Mouse (Mus musculus): ENCODE data around the gene Tldc2.

Gene Tldc2

GRCm38 (mm10) chr2:157060557-157061305 lies 26.1 kb upstream of the Tldc2 start:
- no peak for DNase-seq (ENCODE audit: low read depth, low spot score)

DNA sequence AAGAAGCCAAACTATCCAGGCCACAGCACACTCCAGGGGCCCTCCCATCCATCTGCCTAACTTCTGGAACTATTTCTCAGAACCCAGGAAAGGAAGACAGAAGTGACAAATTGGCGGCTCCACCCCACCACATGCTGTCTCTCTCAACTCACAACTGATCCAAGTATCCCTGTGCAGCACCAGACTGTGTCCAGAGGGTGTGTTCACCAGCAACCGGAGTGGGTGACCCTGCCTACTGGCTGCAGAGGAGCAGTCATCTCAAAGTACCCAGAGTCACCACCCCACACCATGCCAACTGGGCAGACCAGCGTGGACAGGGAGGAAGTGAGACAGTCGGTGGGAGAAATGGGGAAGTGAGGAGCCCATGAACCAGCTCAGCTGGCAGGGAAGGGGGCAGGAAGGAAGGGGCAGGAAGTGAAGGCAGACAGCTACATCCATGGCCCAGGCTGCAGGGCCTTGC lies 23.6 kb upstream of the Tldc2 start:
- DNase-seq (ENCODE audit: low read depth, low spot score) = peak; percentile 20

DNA sequence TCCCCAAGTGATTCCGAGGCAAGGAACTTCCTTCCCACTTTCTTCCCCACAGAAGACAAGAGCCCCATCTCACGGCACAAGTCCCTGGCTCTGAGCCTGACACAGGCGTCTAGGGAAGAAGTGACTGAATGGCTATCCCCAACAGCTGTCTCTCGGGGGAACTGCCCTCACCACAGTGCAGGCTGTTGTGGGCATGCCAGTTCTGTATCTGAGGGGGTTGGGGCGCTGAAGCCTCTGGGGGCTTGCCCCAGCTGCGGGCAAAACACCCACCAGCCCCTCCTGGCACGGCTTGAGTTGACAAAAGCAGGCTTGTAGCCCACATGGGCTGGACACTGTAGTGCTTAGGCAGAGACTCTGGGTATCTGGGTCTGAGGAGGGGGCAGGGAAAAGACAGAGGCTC lies 22.7 kb upstream of the Tldc2 start:
- no peak for DNase-seq (ENCODE audit: low read depth, low spot score)

GRCm38 (mm10) chr2:157064978-157065878 lies 21.6 kb upstream of the Tldc2 start:
- DNase-seq (ENCODE audit: low read depth, low spot score) = no peak

DNA sequence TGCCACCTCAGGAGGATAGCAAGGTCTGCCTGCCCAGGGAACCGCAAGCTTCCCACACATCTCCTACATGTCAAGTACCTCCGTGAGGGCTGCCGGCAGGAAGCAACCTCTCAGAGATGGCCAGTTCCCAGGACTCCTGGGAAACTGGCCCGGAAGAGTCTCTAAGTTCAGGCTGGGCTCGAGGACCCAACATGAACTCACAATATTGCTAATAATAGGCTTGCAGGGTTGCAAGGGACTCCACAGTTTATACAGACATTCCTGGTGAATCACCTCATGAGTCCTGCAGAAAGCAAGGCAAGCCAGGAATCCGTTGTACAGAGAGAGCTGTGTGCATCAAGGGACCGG lies 21.0 kb upstream of the Tldc2 start:
- peak; percentile 76 for DNase-seq (ENCODE audit: low read depth, low spot score)

DNA sequence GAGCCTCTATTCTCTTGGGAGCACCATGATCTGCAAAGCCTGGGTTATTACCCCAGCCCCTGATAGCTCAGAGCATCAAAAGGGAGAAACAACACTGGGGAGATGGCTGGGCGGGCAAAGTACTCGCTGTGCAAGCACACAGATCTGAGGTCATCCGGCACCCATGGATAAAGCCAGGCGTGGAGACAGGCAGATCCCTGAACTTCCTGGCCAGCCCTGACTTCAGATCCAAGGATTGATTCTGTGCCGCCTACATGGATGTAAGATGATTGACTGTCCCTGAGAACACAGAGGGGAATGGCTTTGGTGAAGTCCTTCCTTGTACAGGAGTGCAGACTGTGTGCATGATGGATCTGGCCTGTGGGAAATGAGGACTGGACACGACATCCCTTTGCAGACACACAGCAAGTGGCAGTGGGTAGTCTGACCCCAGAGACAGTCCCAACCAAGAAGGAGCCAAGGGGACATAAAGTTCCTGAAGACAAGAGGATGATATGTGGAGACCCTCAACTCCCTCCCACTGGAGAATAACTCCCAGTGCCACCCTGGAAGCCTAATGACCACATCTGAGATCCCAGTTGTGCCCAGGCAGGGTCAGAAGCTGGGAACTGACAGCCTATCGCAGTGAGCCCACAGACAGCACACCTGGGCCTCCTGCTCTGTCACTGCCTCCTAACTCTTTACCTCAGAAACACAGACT lies 20.0 kb upstream of the Tldc2 start:
- DNase-seq (ENCODE audit: low read depth, low spot score) = no peak

DNA sequence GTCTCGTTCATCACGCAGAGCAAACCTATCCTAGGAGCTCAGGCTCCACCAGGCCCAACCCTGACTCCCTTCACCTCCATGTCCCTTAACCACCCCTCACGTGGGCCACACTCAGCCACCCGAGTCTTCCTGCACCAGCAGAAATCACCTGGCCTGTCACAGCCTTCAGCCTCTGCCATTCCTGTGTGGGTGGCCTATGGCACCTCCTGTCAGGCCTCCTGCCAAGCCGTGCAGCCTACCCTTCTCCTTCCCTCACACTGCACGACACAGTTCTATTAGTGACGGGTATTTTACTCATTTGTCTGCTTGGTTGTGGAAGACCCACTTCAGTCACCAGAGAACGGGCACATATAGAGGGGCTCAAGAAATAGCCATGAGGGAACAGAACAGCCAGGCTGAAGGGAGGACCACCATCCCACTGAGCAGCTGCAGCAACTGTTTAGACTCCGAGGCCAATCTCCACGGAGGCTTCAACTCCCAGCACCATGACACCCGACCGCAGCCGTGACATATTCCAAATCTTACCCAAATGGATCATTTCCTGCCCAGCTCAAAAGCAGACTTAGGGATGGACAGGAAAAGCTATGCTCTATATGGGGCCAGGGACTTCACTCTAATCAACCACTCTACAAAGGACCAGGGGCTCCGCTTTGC lies 18.0 kb upstream of the Tldc2 start:
- no peak for DNase-seq (ENCODE audit: low read depth, low spot score)

DNA sequence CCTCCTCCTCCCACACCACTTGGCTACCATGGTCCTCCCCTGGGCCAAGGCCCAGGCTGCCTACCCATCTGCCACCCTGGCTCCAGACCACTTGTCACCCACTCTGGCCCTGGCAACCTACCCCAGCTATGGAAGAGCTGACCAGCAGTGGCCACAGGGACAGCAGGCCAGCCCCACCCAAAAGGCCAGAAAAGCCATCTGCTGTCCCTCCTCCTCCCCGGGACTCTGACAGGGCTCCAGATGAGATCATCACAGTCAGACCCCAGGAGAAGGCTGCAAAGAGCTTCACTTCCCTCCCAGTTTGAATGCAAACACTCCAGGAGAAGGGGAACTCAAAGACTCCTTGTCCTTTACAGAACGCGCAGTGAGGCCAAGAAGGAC lies 17.5 kb upstream of the Tldc2 start:
- peak; percentile 33 for DNase-seq (ENCODE audit: low read depth, low spot score)

GRCm38 (mm10) chr2:157069755-157070315 lies 17.0 kb upstream of the Tldc2 start:
- peak; percentile 43 for DNase-seq (ENCODE audit: low read depth, low spot score)

DNA sequence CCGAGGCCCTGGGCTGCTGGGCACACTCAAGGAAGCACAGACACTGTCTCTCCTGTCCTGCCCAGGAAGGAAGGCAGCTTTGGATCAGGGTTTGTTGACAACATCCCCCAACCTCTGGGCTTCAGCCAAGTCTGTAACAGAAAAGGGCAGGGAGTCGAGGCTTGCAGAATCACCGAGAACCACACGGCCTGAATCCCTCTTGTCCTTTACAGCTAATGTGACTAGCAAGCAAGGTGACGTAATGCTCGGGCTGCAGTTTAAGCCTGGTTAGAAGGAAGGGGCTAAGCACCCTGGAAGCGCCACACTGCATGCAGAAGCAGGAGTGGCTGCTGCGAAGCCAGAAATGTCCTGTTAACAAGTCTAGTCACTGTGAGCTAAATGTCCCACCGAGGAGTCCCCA lies 16.5 kb upstream of the Tldc2 start:
- DNase-seq (ENCODE audit: low read depth, low spot score) = peak; percentile 61

DNA sequence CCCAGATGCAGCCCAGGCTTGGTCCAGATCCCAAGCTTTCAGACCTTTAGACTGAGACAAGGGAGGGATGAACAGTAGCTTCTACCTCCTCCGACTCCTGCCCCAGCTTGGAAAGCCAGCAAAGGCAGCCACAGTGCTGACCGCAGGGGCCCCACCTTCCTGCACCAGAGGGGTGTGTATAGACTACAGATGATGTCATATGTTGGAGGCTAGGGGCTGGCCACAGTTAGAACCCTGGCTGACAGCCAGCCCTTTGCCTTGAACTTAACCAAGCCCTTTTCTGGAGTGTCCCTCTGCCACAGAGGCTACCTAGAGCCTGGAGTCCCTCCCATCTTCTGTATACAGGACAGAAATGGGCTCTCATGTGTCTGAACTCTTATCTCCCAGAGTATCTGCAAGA lies 15.3 kb upstream of the Tldc2 start:
- peak; percentile 96 for DNase-seq (ENCODE audit: low read depth, low spot score)

DNA sequence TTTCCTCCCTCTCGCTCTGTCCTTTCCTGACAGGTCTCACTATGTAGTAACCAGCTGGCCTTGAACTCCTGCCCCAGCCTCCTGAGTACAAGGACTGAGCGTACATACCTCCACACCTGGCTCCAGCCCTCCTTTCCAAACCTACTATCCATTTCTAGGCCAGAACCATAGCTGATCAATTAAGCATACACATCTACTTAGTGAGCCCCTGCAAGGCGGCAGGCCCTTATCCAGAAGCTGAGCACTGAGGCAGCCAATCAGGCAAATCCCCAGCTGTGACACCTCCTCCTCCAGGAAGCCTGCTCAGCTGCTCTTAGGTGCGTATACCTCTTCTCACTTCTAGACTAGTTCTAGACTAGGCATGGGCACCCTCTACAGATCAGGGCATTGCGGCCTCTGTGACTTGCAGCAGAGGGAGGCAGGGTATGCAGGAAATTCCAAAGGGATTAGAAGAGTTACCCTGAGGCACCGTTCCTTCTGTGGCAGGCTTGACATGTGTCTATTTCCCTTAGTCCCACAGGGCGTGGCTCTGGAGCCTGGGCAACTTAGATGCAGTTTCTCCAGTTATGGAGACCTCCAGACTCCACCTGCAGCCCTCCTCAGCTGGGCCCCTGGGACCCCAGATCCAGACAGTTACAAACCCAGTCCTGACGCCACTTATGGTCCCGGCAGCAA lies 14.4 kb upstream of the Tldc2 start:
- peak; percentile 79 for DNase-seq (ENCODE audit: low read depth, low spot score)

DNA sequence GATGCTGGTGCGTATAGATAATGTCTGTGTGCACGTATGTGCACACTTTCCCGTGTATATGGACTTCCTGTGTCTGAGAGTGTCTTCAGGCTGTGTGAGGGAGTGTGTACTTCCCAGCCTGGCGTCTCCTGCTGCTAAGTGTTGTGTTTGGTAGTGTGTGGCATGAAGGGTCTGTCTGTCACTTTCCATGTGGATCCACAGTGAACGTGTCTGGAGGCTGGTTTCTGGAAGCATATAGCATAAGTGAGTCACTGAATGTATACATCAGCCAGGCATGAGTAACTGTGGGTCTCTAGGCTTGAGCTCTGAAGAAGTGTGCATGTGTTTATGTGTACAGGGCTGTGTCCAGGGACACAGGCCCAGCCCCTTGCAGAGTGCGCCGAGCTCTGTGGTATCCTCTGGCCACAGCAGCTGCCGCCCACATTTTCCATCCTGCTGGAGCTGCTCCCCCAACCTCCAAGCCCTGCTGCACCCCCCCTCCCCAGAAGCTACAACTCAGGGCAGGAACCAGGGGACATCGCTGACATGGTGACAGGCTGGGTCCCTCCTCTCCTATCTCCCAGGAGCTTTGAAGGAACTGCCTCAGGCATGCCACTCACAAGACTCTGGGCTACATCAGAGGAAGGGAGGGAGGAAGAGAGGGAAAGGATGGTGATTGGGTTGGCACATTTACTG lies 13.3 kb upstream of the Tldc2 start:
- peak; percentile 39 for DNase-seq (ENCODE audit: low read depth, low spot score)

DNA sequence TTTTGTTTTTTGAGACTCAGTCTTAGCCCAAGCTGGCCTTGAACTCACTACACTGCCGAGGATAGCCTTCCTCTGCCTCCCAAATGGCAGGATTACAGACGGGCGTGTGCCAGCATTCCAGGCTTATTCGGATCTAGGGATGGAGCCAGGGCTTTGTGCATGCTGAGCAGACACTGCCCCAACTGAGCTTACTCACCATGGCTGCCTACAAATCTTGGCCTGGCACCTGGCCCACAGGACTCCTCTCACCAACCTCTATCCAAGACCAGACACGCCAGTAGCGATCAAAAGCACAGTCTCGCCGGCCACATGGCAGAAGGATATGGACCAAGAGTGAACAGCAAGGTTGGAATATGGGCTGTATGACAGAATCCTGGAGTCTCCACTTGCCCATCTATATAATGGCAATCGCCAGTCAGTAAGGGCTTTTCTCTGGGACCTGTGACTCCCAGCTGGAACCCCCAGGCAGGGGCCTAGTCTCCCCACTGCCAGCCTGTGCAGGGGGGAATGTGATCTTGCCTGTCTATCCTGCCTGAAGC lies 12.6 kb upstream of the Tldc2 start:
- peak; percentile 82 for DNase-seq (ENCODE audit: low read depth, low spot score)

- peak; percentile 14 for DNase-seq (ENCODE audit: low read depth, low spot score)
These were observed 12.1 kb upstream of the Tldc2 start for GRCm38 (mm10) chr2:157074772-157075171.

DNA sequence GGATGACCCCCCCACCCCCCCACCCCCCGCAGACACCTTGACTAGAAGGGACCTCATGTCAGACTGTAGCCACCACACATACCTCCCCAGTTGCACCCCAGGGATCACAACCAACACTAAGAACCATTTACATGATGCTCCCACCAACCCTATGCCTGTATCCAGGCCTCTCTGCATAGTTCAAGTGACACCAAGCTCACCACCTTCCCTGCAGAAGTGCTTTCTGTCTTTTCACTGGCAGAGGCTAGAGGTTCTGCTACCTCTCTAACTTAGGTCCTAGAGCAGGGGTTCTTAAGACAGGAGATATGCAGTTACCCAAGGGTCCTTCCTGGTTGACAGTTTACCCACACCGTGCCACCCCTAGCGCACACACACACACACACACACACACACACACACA lies 11.6 kb upstream of the Tldc2 start:
- no peak for DNase-seq (ENCODE audit: low read depth, low spot score)

GRCm38 (mm10) chr2:157075685-157076084 lies 11.2 kb upstream of the Tldc2 start:
- peak; percentile 36 for DNase-seq (ENCODE audit: low read depth, low spot score)

- DNase-seq (ENCODE audit: low read depth, low spot score) = no peak
These were observed 10.3 kb upstream of the Tldc2 start for GRCm38 (mm10) chr2:157076585-157076984.

GRCm38 (mm10) chr2:157077160-157077559 lies 9.7 kb upstream of the Tldc2 start:
- DNase-seq (ENCODE audit: low read depth, low spot score) = peak; percentile 51

DNA sequence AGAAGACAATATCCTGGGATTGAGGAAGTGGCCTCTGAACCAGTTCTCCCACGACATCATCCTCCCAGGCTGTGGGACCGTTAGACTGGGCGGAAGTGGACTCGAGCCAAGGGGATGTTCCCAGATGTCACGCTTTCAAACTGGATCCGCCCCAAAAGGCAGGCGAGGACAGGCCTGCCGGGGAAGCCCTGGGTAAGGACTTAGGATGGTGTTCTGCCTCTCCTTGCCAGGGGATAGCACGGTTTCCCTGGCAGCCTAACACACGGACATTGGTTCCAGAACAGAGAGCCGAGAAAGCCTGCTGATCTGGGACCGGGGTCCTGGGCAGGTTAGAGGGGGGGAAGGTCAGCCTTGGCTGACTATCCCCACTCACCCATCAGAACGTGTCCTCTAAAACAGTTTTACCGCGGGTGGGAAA lies 9.2 kb upstream of the Tldc2 start:
- DNase-seq (ENCODE audit: low read depth, low spot score) = peak; percentile 92

All from 3T3-L1 (cell line).